14 mouse cellular contexts compared by ENCODE assay signal in the genomic region with DNA sequence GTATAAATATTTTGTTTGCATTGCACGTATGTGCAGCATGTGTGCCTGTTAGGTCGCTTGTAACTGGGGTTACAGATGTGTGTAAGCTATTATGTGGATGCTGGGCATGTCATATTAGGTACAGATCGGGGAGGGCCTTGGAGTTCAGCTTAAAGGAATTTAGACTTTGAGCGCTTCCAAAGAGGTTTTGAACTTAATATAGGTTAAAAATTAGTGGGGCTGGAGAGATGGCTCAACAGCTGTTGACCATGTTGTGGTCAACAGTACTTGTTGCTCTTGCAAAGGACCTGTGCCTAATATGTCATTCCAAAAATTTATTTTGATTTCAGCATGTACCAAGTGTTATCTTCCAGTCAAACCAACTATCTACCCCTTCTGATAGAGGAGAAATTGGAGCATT.
"Had no signal": no experiment of that assay in that cellular context is flagged by ENCODE, and none has a peak within 500 bp of the region (broad histone marks: within the 10 kb centered on the region; RNA-seq: fewer than 3 reads in every experiment).

No protein-coding gene starts in this region.

- H3K27me3 ChIP-seq: stomach, embryonic 15.5 days had no signal

- H3K36me3 ChIP-seq: stomach, embryonic 15.5 days had no signal

- H3K4me2 ChIP-seq: midbrain, embryonic 11.5 days; stomach, embryonic 15.5 days had no signal

- H3K9ac ChIP-seq: liver, embryonic 14.5 days; stomach, embryonic 15.5 days had no signal

- ATAC-seq: hindbrain, postnatal 0 days; inflammation-experienced regulatory T-cells, adult 6 months had no signal

- DNase-seq: kidney, adult 18-20 months; layer of hippocampus, postnatal 36 days; lung, adult 2 months; lung, postnatal 14 days; lung, postnatal 4 days; midbrain, embryonic 14.5 days; thymus, postnatal 36 days had no signal

- H3K9me3 ChIP-seq: stomach, embryonic 15.5 days had no signal

- H3K4me3 ChIP-seq: layer of hippocampus, adult 2 months; left cerebral cortex, adult 2 months; stomach, embryonic 15.5 days had no signal

- H3K27ac ChIP-seq: hindbrain, postnatal 0 days; layer of hippocampus, adult 2 months; left cerebral cortex, adult 2 months; liver, embryonic 14.5 days; stomach, embryonic 15.5 days had no signal

- H3K4me1 ChIP-seq: stomach, embryonic 15.5 days had no signal
